Mouse (Mus musculus) heart, adult 2 months (tissue): ENCODE measurements at regions not wholly inside any gene's neighbourhood (a gene's known extent, or its start where the extent isn't known, plus 50 kb on each side); places are given as distances from the start of the nearest gene placed in this dataset.

Source experiments
- DNase-seq, 2 experiments: peaks; one replicate each; pipeline ENCODE4 v3.0.0; 2021
- H3K27ac ChIP-seq: fragments of 200-600 bp; 2 replicates; pipeline ENCODE4 v1.8.1; 2022
- H3K27me3 ChIP-seq: fragments of 200-500 bp; 2 replicates; pipeline ENCODE4 v1.6.1; 2012; ENCODE audit warnings: mild to moderate bottlenecking, low read length, inconsistent platforms, mixed read lengths; ENCODE audit not compliant: control insufficient read depth, insufficient read depth
- H3K36me3 ChIP-seq: fragments of 200-500 bp; 2 replicates; pipeline ENCODE4 v1.6.1; 2012; ENCODE audit warnings: low read length, inconsistent platforms; ENCODE audit not compliant: control insufficient read depth, insufficient read depth
- H3K4me1 ChIP-seq: fragments of 200-500 bp; 2 replicates; pipeline ENCODE4 v1.6.1; 2011; ENCODE audit warnings: low read length; ENCODE audit not compliant: control insufficient read depth, insufficient read depth
- H3K4me3 ChIP-seq: fragments of 200-600 bp; 2 replicates; pipeline ENCODE4 v1.8.1; 2022
- H3K79me2 ChIP-seq: fragments of 200-500 bp; replicated peaks from 2 replicates; pipeline ENCODE4 v1.6.1; 2012; ENCODE audit warnings: mild to moderate bottlenecking, inconsistent platforms, low read length, moderate library complexity, mixed read lengths; ENCODE audit not compliant: control insufficient read depth, insufficient read depth
- H3K9ac ChIP-seq: fragments of 200-500 bp; 2 replicates; pipeline ENCODE4 v1.6.1; 2012; ENCODE audit warnings: low read depth, mild to moderate bottlenecking, control low read depth, inconsistent platforms, low read length, mixed read lengths
- CTCF ChIP-seq: fragments of 200-600 bp; IDR thresholded peaks from 2 replicates; pipeline ENCODE4 v1.8.1; 2022; ENCODE audit warnings: antibody characterized with exemption, mild to moderate bottlenecking, moderate library complexity
- EP300 ChIP-seq: fragments of 200-500 bp; IDR thresholded peaks from 2 replicates; pipeline ENCODE4 v1.6.1; 2011; ENCODE audit warnings: low read depth, low read length, control low read depth; ENCODE audit not compliant: insufficient read depth
- POLR2A ChIP-seq: fragments of 200-500 bp; IDR thresholded peaks from 2 replicates; pipeline ENCODE4 v1.6.1; 2011; ENCODE audit warnings: mild to moderate bottlenecking, low read depth, low read length, control low read depth; ENCODE audit not compliant: insufficient read depth
- WGBS: fragments of 180-500 bp; shearing (Covaris S2); methylation state at CpG from one replicate; pipeline ENCODE4 v1.1.7; 2018; 5-methylcytosine and 5-hydroxymethylcytosine counted together
- intact Hi-C: fragments of 180-260 bp; cut with DNase I; formaldehyde crosslinking; loops from one replicate; pipeline ENCODE4 v1.15.1; 2025

DNA sequence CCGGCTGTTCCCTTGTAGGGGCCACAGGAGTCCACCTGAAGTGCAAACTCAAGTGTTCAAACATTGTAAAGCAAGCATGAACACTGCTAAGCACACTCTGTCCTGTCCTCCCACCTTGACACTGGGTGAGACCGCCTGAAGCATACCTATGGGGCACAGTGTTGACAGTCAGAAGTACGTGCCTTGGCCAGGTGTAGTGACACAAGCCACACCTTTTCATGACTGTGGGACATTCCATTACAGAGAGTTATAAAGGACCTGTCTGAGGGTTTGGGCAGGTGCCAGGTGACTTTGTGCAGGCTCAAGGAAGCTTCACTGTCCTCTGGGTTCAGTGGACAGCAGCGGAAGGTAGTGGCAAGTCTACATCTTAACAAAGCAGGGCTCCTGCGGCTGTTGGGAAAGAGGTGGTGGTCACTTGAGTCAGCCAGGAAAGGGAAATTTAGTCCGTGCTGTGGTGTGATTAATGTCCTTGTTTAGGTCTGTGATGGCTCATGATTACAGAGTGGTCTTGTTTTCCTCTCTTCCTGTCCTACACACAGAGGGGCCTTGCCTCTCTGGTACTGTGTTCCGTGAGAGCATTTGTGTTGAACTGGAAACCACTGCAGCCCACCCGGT lies 112.5 kb downstream of the Nufip1 start:
- no peak for TF ChIP-seq CTCF
- no peak for TF ChIP-seq EP300
- no peak for TF ChIP-seq POLR2A
- intact Hi-C loops = no loop called here
- H3K27me3 ChIP-seq = no peaks in the 10 kb centered on the region
- no peak overlapping the region for H3K27ac ChIP-seq
- no peak overlapping the region for H3K9ac ChIP-seq
- H3K4me1 ChIP-seq = no peaks in the 10 kb centered on the region
- no peaks in the 10 kb centered on the region for H3K79me2 ChIP-seq
- DNase-seq = no peak
- H3K4me3 ChIP-seq = no peak overlapping the region
- no peaks in the 10 kb centered on the region for H3K36me3 ChIP-seq
- WGBS = 84% methylated on average over 8 of the region's 8 CpGs

DNA sequence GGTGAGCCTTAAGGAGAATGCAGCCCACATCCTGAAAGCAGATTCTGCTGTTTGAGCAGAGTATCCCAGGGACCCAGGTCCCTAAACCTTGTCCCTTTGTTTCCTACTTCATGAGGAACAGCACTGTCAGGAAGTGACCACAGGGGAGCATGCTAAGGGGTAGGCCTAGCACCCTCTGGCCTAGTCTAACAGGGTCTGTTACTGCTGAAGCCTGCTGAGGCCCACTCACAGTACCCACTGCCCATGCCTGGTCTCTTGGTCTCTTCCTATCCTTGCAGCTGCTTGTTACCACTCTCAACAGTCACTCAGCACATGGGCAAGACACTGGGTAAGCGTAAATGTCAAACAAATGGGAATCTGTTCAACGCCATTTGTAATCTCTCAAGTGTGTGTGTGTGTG lies 113.2 kb downstream of the Nufip1 start:
- no peak overlapping the region for H3K9ac ChIP-seq
- 96% methylated on average over 2 of the region's 2 CpGs for WGBS

DNA sequence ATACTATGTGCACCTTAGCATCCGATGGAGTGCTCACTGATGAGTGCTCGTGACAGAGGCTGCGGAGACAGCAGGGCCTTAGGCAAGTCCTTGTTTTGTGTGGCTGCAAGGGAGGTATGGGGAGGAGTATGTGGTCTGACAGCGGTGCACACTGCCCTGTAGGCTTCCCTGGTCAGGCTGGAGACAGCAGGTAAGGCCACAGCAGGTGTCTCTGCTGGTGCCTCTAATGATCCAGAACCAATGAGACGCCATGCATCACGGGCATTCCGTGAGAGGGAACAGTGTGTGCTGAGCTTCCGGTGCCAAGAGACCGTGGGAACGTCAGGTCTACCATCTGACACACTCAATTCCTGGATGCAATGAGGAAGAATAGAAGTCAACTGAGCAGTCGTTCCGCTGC lies 114.8 kb downstream of the Nufip1 start:
- no peaks in the 10 kb centered on the region for H3K4me1 ChIP-seq
- no peak overlapping the region for H3K27ac ChIP-seq
- intact Hi-C loops = no loop called here
- no peaks in the 10 kb centered on the region for H3K36me3 ChIP-seq
- H3K27me3 ChIP-seq = no peaks in the 10 kb centered on the region
- no peaks in the 10 kb centered on the region for H3K79me2 ChIP-seq
- H3K9ac ChIP-seq = no peak overlapping the region
- 89% methylated on average over 12 of the region's 12 CpGs for WGBS
- no peak for DNase-seq
- H3K4me3 ChIP-seq = no peak overlapping the region
- TF ChIP-seq CTCF (no peak), POLR2A (no peak), EP300 (no peak)

More for the DNA sequence above, 113.2 kb downstream of the Nufip1 start:
- Histone ChIP-seq H3K4me1 (no peaks in the 10 kb centered on the region), H3K79me2 (no peaks in the 10 kb centered on the region), H3K36me3 (no peaks in the 10 kb centered on the region), H3K27ac (no peak overlapping the region), H3K4me3 (no peak overlapping the region), H3K27me3 (no peaks in the 10 kb centered on the region)
- DNase-seq = no peak
- no peak for TF ChIP-seq EP300
- TF ChIP-seq POLR2A = no peak
- TF ChIP-seq CTCF = no peak
- intact Hi-C loops = no loop called here

DNA sequence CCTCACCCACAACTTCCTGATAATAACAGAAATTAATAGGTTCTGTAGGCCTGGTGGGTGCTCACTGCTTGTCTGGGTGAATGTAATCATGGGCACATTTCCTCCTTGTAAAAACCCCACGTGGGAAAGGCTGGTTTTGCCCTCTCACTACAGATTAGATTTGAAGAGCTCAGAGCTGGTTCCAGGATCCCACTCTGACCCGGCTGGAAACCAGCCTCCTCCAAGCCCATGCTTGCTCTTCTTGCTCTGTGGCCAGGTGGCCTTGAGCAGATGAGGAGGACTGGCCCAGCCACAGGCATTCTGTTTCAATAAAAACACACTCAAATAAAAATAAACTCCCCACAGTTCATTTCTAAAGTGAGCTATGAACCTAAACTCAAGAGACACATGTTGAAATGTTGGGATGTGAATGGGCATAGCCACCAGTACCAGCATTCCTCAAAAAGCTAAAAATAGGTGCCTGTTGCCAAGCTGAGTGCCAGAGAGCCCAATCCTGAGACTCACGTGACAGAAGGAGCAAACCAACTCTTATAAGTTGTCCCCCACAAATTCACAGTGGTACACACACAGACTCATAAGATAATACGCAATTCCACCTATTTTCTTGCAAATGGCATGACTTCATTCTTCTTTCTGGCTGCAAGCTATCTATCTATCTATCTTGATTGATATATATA lies 116.1 kb downstream of the Nufip1 start:
- Histone ChIP-seq H3K36me3 (no peaks in the 10 kb centered on the region), H3K79me2 (no peaks in the 10 kb centered on the region), H3K27me3 (no peaks in the 10 kb centered on the region), H3K4me1 (no peaks in the 10 kb centered on the region), H3K4me3 (no peak overlapping the region), H3K9ac (no peak overlapping the region), H3K27ac (no peak overlapping the region)
- 44% methylated on average over 4 of the region's 4 CpGs for WGBS
- no peak for TF ChIP-seq POLR2A
- TF ChIP-seq CTCF = no peak
- no peak for TF ChIP-seq EP300
- DNase-seq = no peak
- intact Hi-C loops = no loop called here

DNA sequence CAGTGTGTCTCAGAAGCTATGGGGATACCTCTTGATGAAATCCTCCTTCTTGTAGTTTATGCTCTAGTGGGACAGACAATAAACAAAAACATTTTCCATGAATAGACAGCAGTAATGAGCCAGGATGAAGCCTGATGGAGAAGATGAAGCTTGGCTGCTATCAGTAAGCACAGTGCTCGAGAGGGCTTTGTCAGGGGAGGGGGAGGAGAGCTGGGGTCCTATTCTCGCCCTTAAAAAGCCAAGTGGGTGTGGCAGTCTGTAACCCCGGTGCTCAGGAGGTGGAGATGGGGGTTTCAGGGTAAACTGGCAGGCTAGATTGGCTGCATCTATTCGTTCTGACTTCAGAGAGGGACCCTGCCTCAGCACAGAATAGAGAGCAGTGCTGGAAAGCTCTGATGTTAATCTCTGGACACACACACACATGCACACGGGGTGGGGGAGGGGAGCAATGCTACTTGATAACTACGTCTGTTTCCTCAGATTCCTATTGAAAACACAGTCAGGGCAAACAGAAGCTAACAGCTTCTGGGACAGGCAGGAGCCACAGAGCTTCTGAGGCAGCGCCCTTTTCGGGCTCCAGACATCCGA lies 118.4 kb downstream of the Nufip1 start:
- intact Hi-C loops = no loop called here
- WGBS = 53% methylated on average over 9 of the region's 9 CpGs
- Histone ChIP-seq H3K27ac (no peak overlapping the region), H3K79me2 (no peaks in the 10 kb centered on the region), H3K36me3 (no peaks in the 10 kb centered on the region), H3K27me3 (no peaks in the 10 kb centered on the region), H3K4me1 (no peaks in the 10 kb centered on the region), H3K4me3 (no peak overlapping the region), H3K9ac (no peak overlapping the region)
- TF ChIP-seq EP300 (no peak), CTCF (no peak), POLR2A (no peak)
- no peak for DNase-seq

DNA sequence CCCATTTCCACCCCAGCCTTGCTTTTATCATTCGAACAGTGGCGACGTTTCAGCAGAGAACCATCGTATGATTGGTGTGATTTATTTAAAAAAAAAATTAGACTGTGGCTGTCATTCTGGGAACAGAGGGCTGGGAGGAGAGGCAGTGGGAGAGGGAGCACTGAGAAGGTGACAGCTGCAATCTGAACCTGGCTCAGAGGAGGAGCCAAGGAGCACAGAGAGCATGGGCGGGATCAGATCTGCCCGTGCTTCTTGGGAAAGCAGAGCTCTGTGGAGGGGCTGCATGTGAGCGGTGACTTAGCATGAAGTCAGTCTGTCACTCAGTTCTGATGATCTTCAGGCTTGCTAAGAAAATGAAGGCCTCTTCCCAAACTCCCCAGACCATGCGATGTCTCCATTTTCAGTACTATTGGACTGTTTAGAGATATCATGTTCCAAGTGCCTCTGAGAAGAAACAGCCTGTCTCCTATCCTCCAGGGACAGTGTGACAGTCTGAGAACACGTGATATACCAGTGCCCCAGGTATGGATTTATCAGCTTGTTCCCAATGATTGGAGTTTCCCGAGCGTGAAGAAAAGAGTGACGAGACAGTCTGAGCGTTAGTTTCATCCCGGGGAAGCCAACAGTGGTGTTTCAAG lies 129.3 kb downstream of the Nufip1 start:
- H3K4me3 ChIP-seq = no peak overlapping the region
- TF ChIP-seq CTCF (no peak), POLR2A (no peak), EP300 (no peak)
- no peaks in the 10 kb centered on the region for H3K79me2 ChIP-seq
- WGBS = 85% methylated on average over 14 of the region's 14 CpGs
- no peak overlapping the region for H3K9ac ChIP-seq
- H3K36me3 ChIP-seq = no peaks in the 10 kb centered on the region
- intact Hi-C loops = no loop called here
- peaks cover 5% of the 10 kb centered on the region for H3K4me1 ChIP-seq
- H3K27ac ChIP-seq = no peak overlapping the region
- DNase-seq = no peak
- H3K27me3 ChIP-seq = no peaks in the 10 kb centered on the region
